10 mouse cellular contexts compared by ENCODE assay signal in the genomic region with DNA sequence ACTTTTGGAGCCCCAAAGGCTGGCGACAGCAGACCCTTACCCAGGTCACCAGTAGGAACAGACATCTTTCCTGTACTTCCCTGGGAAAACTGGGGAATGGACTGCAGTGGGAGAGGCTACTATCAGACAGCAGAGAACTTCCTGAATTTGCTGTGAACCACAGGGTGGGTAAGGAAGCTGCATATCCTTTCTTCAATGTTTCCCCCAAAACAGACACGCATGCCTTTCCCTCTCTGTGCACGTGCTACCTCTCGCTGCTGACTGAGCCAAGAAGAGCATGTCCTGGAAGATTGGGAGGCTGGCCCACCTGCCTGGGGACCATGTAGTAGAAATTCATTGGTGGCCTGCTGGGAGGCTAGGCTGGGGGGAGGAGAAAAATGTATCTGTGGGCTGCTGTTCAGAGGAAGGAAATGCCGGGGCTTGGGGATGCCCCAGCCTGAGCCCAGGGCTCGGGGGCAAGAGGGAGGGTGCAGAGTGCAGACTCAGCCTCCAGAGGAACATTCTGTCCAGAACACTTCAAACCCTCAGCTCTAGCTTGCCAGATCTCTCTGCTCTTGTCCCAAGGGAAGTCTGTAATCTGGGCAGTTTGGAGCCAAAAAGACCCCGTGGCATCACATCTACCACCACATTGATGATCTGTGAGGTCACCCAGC.
A peak's percentile ranks its signal among the peaks of the same experiment; 100 is the strongest.
DNase-seq lines count a peak whose midpoint lies in the region; ATAC-seq and TF ChIP-seq lines count a peak whose summit lies in the region.
"Had no signal": no experiment of that assay in that cellular context is flagged by ENCODE, and none has a peak within 500 bp of the region (broad histone marks: within the 10 kb centered on the region; RNA-seq: fewer than 3 reads in every experiment).

No protein-coding gene starts in this region.

- H3K9ac ChIP-seq in heart, adult 2 months (ENCODE audit: low read depth, low read length) = peak overlapping the region; percentile 10
- 0 out of 2 replicates have a peak overlapping the region, but pooled peaks have one; percentile 4 for H3K9ac ChIP-seq in kidney, embryonic 16.5 days (replicated peaks; ENCODE audit: low read length)

- DNase-seq in gastrocnemius, adult 8-10 months (ENCODE audit: low spot score in 2 of 2) = peak; percentile 36 to 52
- no peak for DNase-seq in gastrocnemius, postnatal 10 days
- DNase-seq in heart, adult 2 months = peak; percentile 70 to 79
- DNase-seq in lung, postnatal 4 days = peak; percentile 65 to 85
- DNase-seq in right cerebral cortex, postnatal 4 days = no peak
- no peak for DNase-seq in layer of hippocampus, adult 9-10 months (ENCODE audit: low spot score)
- DNase-seq in left cerebral cortex, postnatal 10 days (ENCODE audit: extremely low spot score in 1 of 2, low spot score in 2 of 2) = no peak
- DNase-seq: cerebellum, postnatal 10 days; left cerebral cortex, postnatal 4 days had no signal

- peaks cover 68% of the 10 kb centered on the region for H3K4me1 ChIP-seq in heart, adult 2 months (ENCODE audit: control insufficient read depth, insufficient read depth, low read length)
- peaks cover 42% of the 10 kb centered on the region for H3K4me1 ChIP-seq in kidney, embryonic 16.5 days (ENCODE audit: insufficient read depth, low read length)

- TF ChIP-seq CTCF in heart, adult 2 months (IDR thresholded peaks at IDR 0.05) = no peak

- TF ChIP-seq EP300 in heart, adult 2 months (IDR thresholded peaks at IDR 0.05; ENCODE audit: insufficient read depth, low read depth, low read length) = peak; percentile 93; the same call in 1 of the 2 replicates

- H3K36me3 ChIP-seq in heart, adult 2 months (ENCODE audit: control insufficient read depth, insufficient read depth, low read length) = peaks cover 28% of the 10 kb centered on the region
- H3K36me3 ChIP-seq in kidney, embryonic 16.5 days (ENCODE audit: insufficient read depth, low read length) = no peaks in the 10 kb centered on the region; the same call in 1 of the 2 replicates

- H3K79me2 ChIP-seq in heart, adult 2 months (replicated peaks; ENCODE audit: control insufficient read depth, insufficient read depth, low read length) = peaks cover 4% of the 10 kb centered on the region

- H3K27me3 ChIP-seq in heart, adult 2 months (ENCODE audit: control insufficient read depth, insufficient read depth, low read length) = no peaks in the 10 kb centered on the region
- no peaks in the 10 kb centered on the region for H3K27me3 ChIP-seq in kidney, embryonic 16.5 days (ENCODE audit: insufficient read depth, low read length)

- no peak; the same call in 1 of the 2 replicates for TF ChIP-seq POLR2A in heart, adult 2 months (IDR thresholded peaks at IDR 0.05; ENCODE audit: insufficient read depth, low read depth, low read length)

- no peak for ATAC-seq in kidney, embryonic 16.5 days (ENCODE audit: low FRiP score, low TSS enrichment)

- WGBS in heart, adult 2 months = 10% methylated on average over 7 of the region's 7 CpGs
- WGBS in kidney, embryonic 16.5 days = 59% methylated on average over 7 of the region's 7 CpGs

- H3K9me3 ChIP-seq in kidney, embryonic 16.5 days (ENCODE audit: low read length) = 0 out of 2 replicates have a peak, but pooled peaks cover 8% of the 10 kb centered on the region

- H3K4me2 ChIP-seq in kidney, embryonic 16.5 days (replicated peaks; ENCODE audit: low read depth, low read length) = no peak overlapping the region

- intact Hi-C loops in heart, adult 2 months (cut with DNase I) = no loop called here
- intact Hi-C loops in left cerebral cortex, postnatal 10 days (cut with DNase I) = no loop called here

- H3K27ac ChIP-seq in heart, adult 2 months = peak overlapping the region; percentile 95
- H3K27ac ChIP-seq in kidney, embryonic 16.5 days (ENCODE audit: low read length) = peak overlapping the region; percentile 76; the same call in 1 of the 2 replicates

- H3K4me3 ChIP-seq in heart, adult 2 months = peak overlapping the region; percentile 30
- no peak overlapping the region for H3K4me3 ChIP-seq in kidney, embryonic 16.5 days (ENCODE audit: low read length)

Comparison
In these comparisons a context has a peak if more than half of its experiments do, and no peak if none do; other contexts are left out.
1. DNase-seq: peak in gastrocnemius, adult 8-10 months (2 of 2), heart, adult 2 months (2 of 2) and lung, postnatal 4 days (2 of 2); none in gastrocnemius, postnatal 10 days (single experiment), right cerebral cortex, postnatal 4 days (single experiment), layer of hippocampus, adult 9-10 months (single experiment) and left cerebral cortex, postnatal 10 days (0 of 2).